Mouse (Mus musculus): ENCODE measurements around the gene Olfr1043. TPM values are rescaled to one million over a fixed set of nuclear protein-coding genes. Genes with fewer than 3 reads are reported as not detected.
"Not testable (repeated sequence)": the region's sequence is repeated elsewhere in the genome, so short reads cannot be mapped to it uniquely, and the experiment has no call there.

Gene Olfr1043
- total RNA-seq (2021): not detected
- long read RNA-seq, experiment 1: 0 reads
- long read RNA-seq, experiment 2: 0 reads

- DNase-seq: no peak
Measured at GRCm38 (mm10) chr2:86167422-86167821, at the start of gene Olfr1043. Gene Olfr1043, minus strand, starts transcription at chr2:86167522.

GRCm38 (mm10) chr2:86202909-86203308 is 35.6 kb upstream of the Olfr1043 start, which contains the start of gene Olfr1045:
Gene Olfr1045, minus strand, starts transcription at chr2:86203009.
- DNase-seq: no peak

- no peak for DNase-seq
Measured at GRCm38 (mm10) chr2:86195863-86196262, 28.5 kb upstream of the Olfr1043 start.

GRCm38 (mm10) chr2:86185583-86185982 is 18.3 kb upstream of the Olfr1043 start, which contains the start of gene Olfr52:
Gene Olfr52, minus strand, starts transcription at chr2:86185683.
- no peak for DNase-seq

GRCm38 (mm10) chr2:86179950-86180349 is 12.6 kb upstream of the Olfr1043 start:
- DNase-seq: no peak

GRCm38 (mm10) chr2:86177720-86178119 is 10.4 kb upstream of the Olfr1043 start, which contains the start of gene Olfr1044:
Gene Olfr1044, minus strand, starts transcription at chr2:86177820.
- DNase-seq: no peak

- not testable (repeated sequence) for DNase-seq
Measured at GRCm38 (mm10) chr2:86175422-86175821, 8.1 kb upstream of the Olfr1043 start.

GRCm38 (mm10) chr2:86161738-86162137 is 5.6 kb downstream of the Olfr1043 start, which contains the start of gene Olfr1042:
Gene Olfr1042, minus strand, starts transcription at chr2:86161838.
- no peak for DNase-seq

GRCm38 (mm10) chr2:86146632-86147031 is 20.7 kb downstream of the Olfr1043 start, which contains the start of gene Olfr1040:
Gene Olfr1040, minus strand, starts transcription at chr2:86146732.
- DNase-seq: no peak

- no peak for DNase-seq
Measured at GRCm38 (mm10) chr2:86135828-86136227, 31.5 kb downstream of the Olfr1043 start, which contains the start of gene Olfr1039. Gene Olfr1039, minus strand, starts transcription at chr2:86135928.

Other genes with a start within 250 kb of the Olfr1043 start
- not detected for gene Olfr1026, start 246.0 kb downstream of the Olfr1043 start, total RNA-seq (2021)
- gene Olfr1028, start 217.1 kb downstream of the Olfr1043 start, total RNA-seq (2021): not detected
- not detected for gene Olfr1029, start 193.6 kb downstream of the Olfr1043 start, total RNA-seq (2021)
- gene Olfr1030, start 188.2 kb downstream of the Olfr1043 start, total RNA-seq (2021): not detected
- not detected for gene Olfr1031, start 177.2 kb downstream of the Olfr1043 start, total RNA-seq (2021)
- not detected for gene Olfr1032, start 162.0 kb downstream of the Olfr1043 start, total RNA-seq (2021)
- 1 to 10 TPM; 4.8 to 5.8 TPM for gene Olfr1033, start 146.9 kb downstream of the Olfr1043 start, total RNA-seq (2021)
- gene Olfr1034, start 121.7 kb downstream of the Olfr1043 start, total RNA-seq (2021): under 1 TPM in 1 of 2 experiments, not detected in 1; 0.33 TPM
- gene Olfr1036, start 93.5 kb downstream of the Olfr1043 start, total RNA-seq (2021): not detected
- gene Olfr1037, start 80.1 kb downstream of the Olfr1043 start, total RNA-seq (2021): not detected
- not detected for gene Olfr1039, start 31.6 kb downstream of the Olfr1043 start, total RNA-seq (2021)
- gene Olfr1040, start 20.8 kb downstream of the Olfr1043 start, total RNA-seq (2021): not detected
- not detected for gene Olfr1042, start 5.7 kb downstream of the Olfr1043 start, total RNA-seq (2021)
- gene Olfr1044, start 10.3 kb upstream of the Olfr1043 start, total RNA-seq (2021): not detected
- not detected for gene Olfr52, start 18.2 kb upstream of the Olfr1043 start, total RNA-seq (2021)
- gene Olfr1045, start 35.5 kb upstream of the Olfr1043 start, total RNA-seq (2021): not detected
- gene Olfr1046, start 51.8 kb upstream of the Olfr1043 start, total RNA-seq (2021): not detected
- not detected for gene Olfr1047, start 63.9 kb upstream of the Olfr1043 start, total RNA-seq (2021)
- gene Olfr1048, start 72.8 kb upstream of the Olfr1043 start, total RNA-seq (2021): not detected
- gene Olfr1049, start 90.8 kb upstream of the Olfr1043 start, total RNA-seq (2021): not detected
- not detected for gene Olfr1051, start 111.6 kb upstream of the Olfr1043 start, total RNA-seq (2021)
- gene Olfr1052, start 124.9 kb upstream of the Olfr1043 start, total RNA-seq (2021): not detected
- gene Olfr1053, start 147.8 kb upstream of the Olfr1043 start, total RNA-seq (2021): not detected
- gene Olfr1054, start 167.9 kb upstream of the Olfr1043 start, total RNA-seq (2021): not detected
- not detected for gene Olfr1055, start 182.8 kb upstream of the Olfr1043 start, total RNA-seq (2021)
- not detected for gene Olfr1056, start 194.9 kb upstream of the Olfr1043 start, total RNA-seq (2021)
- not detected for gene Olfr1057, start 210.9 kb upstream of the Olfr1043 start, total RNA-seq (2021)
- not detected for gene Olfr1058, start 221.0 kb upstream of the Olfr1043 start, total RNA-seq (2021)
- not detected for gene Olfr1061, start 246.5 kb upstream of the Olfr1043 start, total RNA-seq (2021)